Mouse (Mus musculus) ES-E14 (cell line): ENCODE data around the gene Nsg2. TPM values are rescaled to one million over a fixed set of nuclear protein-coding genes. Genes with fewer than 3 reads are reported as not detected.

Experiments used
- DNase-seq: peaks from one replicate; pipeline ENCODE4 v3.0.0-alpha.2; 2013; ENCODE audit warnings: low read depth, low spot score
- H3K27ac ChIP-seq: 2 replicates; pipeline ENCODE4 v1.5.1; 2012; ENCODE audit warnings: low read depth, mild to moderate bottlenecking, low read length, moderate library complexity, mixed read lengths; ENCODE audit not compliant: poor library complexity, insufficient read depth, severe bottlenecking
- H3K36me3 ChIP-seq: 2 replicates; pipeline ENCODE4 v1.6.1; 2012; ENCODE audit warnings: mild to moderate bottlenecking, low read length, moderate library complexity, mixed read lengths; ENCODE audit not compliant: control insufficient read depth, poor library complexity, insufficient read depth, severe bottlenecking
- H3K4me1 ChIP-seq, 2 experiments: fragments of 150-350 bp in 1 of 2; sonication (generic) in 1 of 2; 2 replicates each; pipeline ENCODE4 v1.6.1; 2012; ENCODE audit warnings: low read length in 2 of 2, mild to moderate bottlenecking in 1 of 2, mixed read lengths in 1 of 2; ENCODE audit not compliant: control insufficient read depth in 2 of 2, insufficient read depth in 2 of 2, poor library complexity in 1 of 2
- H3K4me3 ChIP-seq, 2 experiments: fragments of 150-350 bp in 1 of 2; sonication (generic) in 1 of 2; 2 replicates each; pipeline ENCODE4 v1.5.1; 2012; ENCODE audit warnings: low read length in 2 of 2, low read depth in 1 of 2, mild to moderate bottlenecking in 1 of 2, mixed read lengths in 1 of 2; ENCODE audit not compliant: insufficient read depth in 1 of 2, poor library complexity in 1 of 2, severe bottlenecking in 1 of 2
- H3K9ac ChIP-seq: 2 replicates; pipeline ENCODE4 v1.6.1; 2012; ENCODE audit warnings: low read depth, mild to moderate bottlenecking, low read length, mixed read lengths; ENCODE audit not compliant: poor library complexity, insufficient read depth, severe bottlenecking
- H3K9me3 ChIP-seq: fragments of 150-350 bp; sonication (generic); 2 replicates; pipeline ENCODE4 v1.6.1; 2012; ENCODE audit warnings: low read depth, mild to moderate bottlenecking, low read length; ENCODE audit not compliant: control insufficient read depth, insufficient read depth
- CHD2 ChIP-seq: IDR thresholded peaks from 2 replicates; pipeline ENCODE4 v1.6.1; 2014; ENCODE audit warnings: mild to moderate bottlenecking, low read depth, low read length, inconsistent platforms
- HCFC1 ChIP-seq: IDR thresholded peaks from 2 replicates; pipeline ENCODE4 v1.6.1; 2012; ENCODE audit warnings: low read length, inconsistent platforms, borderline replicate concordance; ENCODE audit not compliant: insufficient read depth
- MAFK ChIP-seq: IDR thresholded peaks from 2 replicates; pipeline ENCODE4 v1.6.1; 2014; ENCODE audit warnings: mild to moderate bottlenecking, low read depth, low read length, inconsistent platforms; ENCODE audit not compliant: insufficient read depth
- ZC3H11A ChIP-seq: IDR thresholded peaks from 2 replicates; pipeline ENCODE4 v1.6.1; 2012; ENCODE audit warnings: low read depth, mild to moderate bottlenecking, inconsistent platforms, low read length, borderline replicate concordance
- ZNF384 ChIP-seq: IDR thresholded peaks from 2 replicates; pipeline ENCODE4 v1.6.1; 2012; ENCODE audit warnings: low read depth, low read length, inconsistent platforms
- in situ Hi-C, 2 experiments: fragments of 600-800 bp; cut with MboI; formaldehyde crosslinking; loops; one replicate each; pipeline ENCODE4 v1.15.1; 2025; ENCODE audit warnings: low sequenced_read_pairs in 2 of 2, inconsistent platforms in 1 of 2; ENCODE audit not compliant: unreplicated experiment in 2 of 2
- total RNA-seq: library from RNA; depleted of rRNA; stranded (reverse); fragments of 300-350 nt; gene quantifications from 2 replicates; pipeline ENCODE4 v1.2.3, GENCODE M21; 2012

Nsg2 gene
- total RNA-seq, 1 experiment, result 1.3 TPM

- H3K4me3 ChIP-seq, result no peak overlapping the region
- no peaks in the 10 kb centered on the region for H3K36me3 ChIP-seq
- no peak overlapping the region for H3K27ac ChIP-seq
- in situ Hi-C loops, result no loop called here
- no peaks in the 10 kb centered on the region for H3K9me3 ChIP-seq
- no peak overlapping the region for H3K9ac ChIP-seq
- no peaks in the 10 kb centered on the region for H3K4me1 ChIP-seq
- TF ChIP-seq ZNF384 (no peak), MAFK (no peak), CHD2 (no peak), HCFC1 (no peak), ZC3H11A (no peak)
- no peak for DNase-seq
Observed at GRCm38 (mm10) chr11:32035831-32036230, 35.6 kb downstream of the Nsg2 start.

GRCm38 (mm10) chr11:32039656-32040055 is 39.4 kb downstream of the Nsg2 start:
- no peak overlapping the region for H3K27ac ChIP-seq
- TF ChIP-seq ZNF384, result no peak
- TF ChIP-seq HCFC1, result no peak
- no peak for TF ChIP-seq ZC3H11A
- TF ChIP-seq CHD2, result no peak
- TF ChIP-seq MAFK, result no peak
- no peak overlapping the region for H3K9ac ChIP-seq
- no peaks in the 10 kb centered on the region for H3K9me3 ChIP-seq
- H3K4me1 ChIP-seq, result no peaks in the 10 kb centered on the region
- H3K4me3 ChIP-seq, result no peak overlapping the region
- no peak for DNase-seq
- in situ Hi-C loops, result no loop called here
- no peaks in the 10 kb centered on the region for H3K36me3 ChIP-seq

- DNase-seq, result no peak
- in situ Hi-C loops, result no loop called here
- Histone ChIP-seq H3K4me1 (peaks cover 0 to 3% of the 10 kb centered on the region in 2 experiments; a peak in 1 of 4 replicates), H3K9ac (no peak overlapping the region), H3K9me3 (no peaks in the 10 kb centered on the region), H3K27ac (no peak overlapping the region), H3K4me3 (no peak overlapping the region), H3K36me3 (no peaks in the 10 kb centered on the region)
- TF ChIP-seq ZC3H11A, result no peak
- TF ChIP-seq ZNF384, result no peak
- no peak for TF ChIP-seq MAFK
- no peak for TF ChIP-seq CHD2
- TF ChIP-seq HCFC1, result no peak
Observed at GRCm38 (mm10) chr11:32057389-32057788, 57.1 kb downstream of the Nsg2 start.

DNA sequence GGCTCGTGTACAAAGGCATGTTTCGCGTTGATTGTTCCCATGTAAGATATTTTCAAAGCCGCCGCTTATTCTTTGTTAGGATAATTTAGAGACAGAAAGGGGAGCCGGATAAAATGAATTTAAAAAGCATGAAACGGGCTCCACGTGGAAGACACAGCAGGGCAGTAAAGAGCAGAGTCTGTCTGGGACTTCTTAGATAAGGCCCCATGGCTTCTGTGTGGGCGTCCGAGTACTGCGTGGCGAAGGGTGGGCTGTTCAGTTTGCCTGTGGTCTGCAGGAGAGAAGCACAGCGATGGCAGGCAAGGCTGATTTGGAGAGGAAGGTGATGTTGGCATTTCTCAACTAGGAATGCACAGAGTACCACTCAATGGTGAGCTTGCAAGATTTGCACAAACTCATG is 57.6 kb downstream of the Nsg2 start:
- TF ChIP-seq ZC3H11A (no peak), CHD2 (no peak), HCFC1 (no peak), ZNF384 (no peak), MAFK (no peak)
- H3K4me3 ChIP-seq, result no peak overlapping the region
- H3K36me3 ChIP-seq, result no peaks in the 10 kb centered on the region
- no peak for DNase-seq
- H3K27ac ChIP-seq, result no peak overlapping the region
- no peak overlapping the region for H3K9ac ChIP-seq
- in situ Hi-C loops, result no loop called here
- no peaks in the 10 kb centered on the region for H3K9me3 ChIP-seq
- peaks cover 0 to 3% of the 10 kb centered on the region in 2 experiments; a peak in 1 of 4 replicates for H3K4me1 ChIP-seq

DNA sequence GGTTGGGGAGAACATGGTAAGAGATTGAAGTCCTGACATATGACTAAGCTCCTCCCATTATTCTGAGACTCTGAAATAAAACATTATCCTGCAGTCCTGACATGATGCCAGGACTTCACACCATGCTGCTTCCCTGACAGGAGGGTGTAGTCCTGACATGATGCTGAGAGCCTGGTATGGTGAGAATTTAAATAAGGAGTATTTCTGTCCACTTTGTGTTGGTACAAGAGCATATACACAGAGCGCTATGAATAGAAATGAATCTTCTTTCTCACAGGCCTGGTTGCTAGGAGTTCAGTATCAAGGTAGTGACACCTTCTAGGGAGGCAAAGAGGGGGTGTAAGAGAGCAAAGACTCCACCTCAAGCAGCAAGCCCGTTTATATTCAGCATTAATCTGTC is 60.8 kb downstream of the Nsg2 start:
- DNase-seq, result no peak
- Histone ChIP-seq H3K27ac (no peak overlapping the region), H3K36me3 (no peaks in the 10 kb centered on the region), H3K4me3 (no peak overlapping the region), H3K9ac (no peak overlapping the region), H3K4me1 (peaks cover 0 to 6% of the 10 kb centered on the region in 2 experiments; a peak in 1 of 4 replicates), H3K9me3 (no peaks in the 10 kb centered on the region)
- no peak for TF ChIP-seq HCFC1
- TF ChIP-seq CHD2, result no peak
- no peak for TF ChIP-seq ZNF384
- no peak for TF ChIP-seq ZC3H11A
- no peak for TF ChIP-seq MAFK
- in situ Hi-C loops, result no loop called here
